Mouse (Mus musculus): ENCODE results near the gene Rab3d.

Rab3d gene

DNA sequence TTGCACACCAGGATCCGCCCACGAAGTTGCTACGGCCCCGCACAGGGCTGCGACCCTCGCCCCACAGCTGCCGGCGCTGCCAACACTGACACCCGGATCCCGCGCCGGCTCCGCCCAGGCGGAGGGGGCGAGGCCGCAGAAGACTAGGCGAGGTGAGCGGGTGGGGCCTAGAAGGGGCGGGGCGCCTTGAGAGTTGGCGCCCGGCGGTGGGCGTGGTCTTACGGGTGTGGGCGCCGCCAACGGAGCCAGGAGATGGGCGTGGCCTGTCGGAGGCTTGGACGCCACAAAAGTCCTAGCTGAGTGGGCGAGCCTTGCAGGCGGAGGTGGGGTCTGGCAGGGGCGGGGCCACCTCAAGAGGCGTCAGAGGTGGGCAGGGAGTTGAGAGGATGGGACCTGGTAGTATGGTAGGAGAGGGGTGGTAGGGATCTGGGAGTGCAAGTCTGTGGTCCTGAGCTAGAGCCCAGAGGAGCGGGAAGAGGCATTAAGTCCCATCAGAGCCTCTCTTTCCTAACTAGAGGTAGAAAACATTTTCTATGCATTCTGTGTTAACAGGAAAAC lies at the start of gene Rab3d:
Gene Rab3d (minus strand): TSS at position 158 of the 558 bp plus-strand sequence.
- DNase-seq, result peak; percentile 96 to 97

DNA sequence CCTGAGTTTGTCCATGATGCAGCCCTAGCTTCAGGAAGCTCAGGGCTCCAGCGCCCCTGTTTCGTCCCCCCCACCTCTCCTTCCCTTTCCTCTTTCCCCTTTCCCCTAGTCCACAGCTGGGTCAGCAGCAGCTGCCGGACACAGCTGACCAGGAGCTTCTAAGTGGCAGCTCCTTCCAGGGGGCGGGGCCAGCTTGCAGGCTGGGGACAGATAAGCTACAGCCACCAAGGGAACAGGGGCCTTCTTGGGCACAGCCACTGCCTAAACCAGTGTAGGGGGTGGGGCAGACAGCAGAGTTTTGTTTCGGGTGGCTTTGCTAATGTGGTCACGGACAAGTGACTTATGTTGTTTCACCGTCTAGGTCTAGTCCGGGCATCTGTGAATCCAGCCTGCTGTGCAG lies 45.4 kb upstream of the Rab3d start, which contains the start of gene Epor:
Gene Epor (minus strand): TSS at position 90 of the 400 bp plus-strand sequence.
- DNase-seq, result no peak

DNA sequence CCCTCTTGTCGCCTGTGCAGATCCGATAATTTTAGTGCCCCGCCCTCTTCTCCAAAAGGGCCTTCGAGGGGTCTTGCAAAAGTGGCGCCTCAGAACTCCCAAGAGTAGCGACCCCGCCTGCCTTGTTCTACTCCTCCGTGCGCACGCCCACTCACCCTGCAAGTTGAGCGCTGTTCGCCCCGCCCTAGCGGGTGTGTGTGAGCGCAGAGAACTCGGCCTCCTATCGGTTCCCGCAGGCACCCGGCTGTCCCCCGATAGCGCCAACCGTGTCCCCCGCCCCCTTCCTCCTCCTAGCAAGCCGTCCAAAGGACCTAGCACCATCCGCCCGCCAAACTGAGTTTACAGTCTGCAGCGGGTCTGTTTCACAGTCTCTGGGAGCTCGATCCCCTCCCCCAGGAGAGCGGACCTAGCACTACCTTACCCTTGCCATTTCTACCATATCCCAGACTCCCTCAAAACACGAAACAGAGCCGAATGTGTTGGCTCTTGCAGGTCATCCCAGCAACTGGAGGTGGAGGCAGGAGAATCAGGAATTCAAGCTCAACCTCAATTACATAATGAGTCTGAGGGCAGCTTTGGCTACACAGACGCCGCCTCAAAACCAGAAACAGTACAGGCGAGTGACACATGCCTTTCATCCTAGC lies 44.5 kb upstream of the Rab3d start:
- peak; percentile 61 to 73 for DNase-seq

DNA sequence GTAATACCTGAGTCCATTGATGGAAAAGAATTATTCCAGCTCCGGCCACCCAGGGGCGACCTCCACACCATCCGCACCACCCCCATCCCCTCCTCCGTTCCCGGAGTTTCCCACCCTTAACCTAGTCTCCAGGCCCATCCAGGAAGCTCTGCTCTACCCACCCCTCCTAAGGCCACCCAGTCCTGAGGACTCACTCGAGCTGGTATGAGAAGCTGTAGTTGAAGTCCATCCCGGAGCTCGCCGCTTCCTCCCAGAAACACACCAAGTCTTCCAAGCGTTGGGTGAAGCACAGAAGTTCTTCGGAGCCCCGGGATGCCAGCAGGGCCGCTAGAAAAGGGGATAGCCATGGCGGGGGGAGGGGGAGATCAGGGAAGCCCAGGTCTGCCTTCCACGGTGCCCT lies 44.0 kb upstream of the Rab3d start:
- no peak for DNase-seq

DNA sequence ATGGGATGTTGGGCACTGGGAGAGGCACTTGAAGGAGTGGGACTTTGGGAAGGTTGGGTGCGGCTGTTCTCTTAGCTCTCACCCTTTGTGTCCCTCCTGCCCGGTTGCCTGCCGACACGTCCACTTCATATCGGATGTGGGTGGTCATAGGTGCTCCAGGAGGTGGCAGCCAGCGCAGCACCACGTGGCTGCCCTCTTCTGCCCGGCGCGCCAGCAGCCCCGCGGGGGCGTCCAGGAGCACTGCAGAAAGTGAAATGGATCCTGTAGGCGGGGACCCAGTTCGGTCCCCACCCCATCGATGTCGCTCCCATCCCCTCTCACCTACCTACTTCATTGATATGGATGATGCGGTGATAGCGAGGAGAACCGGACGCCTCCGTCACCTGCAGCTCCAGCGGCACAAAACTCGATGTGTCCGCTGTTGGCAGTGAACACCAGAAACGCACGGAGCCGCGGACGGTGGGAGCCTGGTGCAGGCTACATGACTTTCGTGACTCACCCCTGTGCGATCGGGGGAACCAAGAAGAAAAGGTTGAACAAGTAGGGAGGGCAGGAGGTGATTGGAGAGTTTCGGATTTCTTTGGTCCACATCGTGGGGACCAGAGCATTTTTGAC lies 43.5 kb upstream of the Rab3d start:
- no peak for DNase-seq

DNA sequence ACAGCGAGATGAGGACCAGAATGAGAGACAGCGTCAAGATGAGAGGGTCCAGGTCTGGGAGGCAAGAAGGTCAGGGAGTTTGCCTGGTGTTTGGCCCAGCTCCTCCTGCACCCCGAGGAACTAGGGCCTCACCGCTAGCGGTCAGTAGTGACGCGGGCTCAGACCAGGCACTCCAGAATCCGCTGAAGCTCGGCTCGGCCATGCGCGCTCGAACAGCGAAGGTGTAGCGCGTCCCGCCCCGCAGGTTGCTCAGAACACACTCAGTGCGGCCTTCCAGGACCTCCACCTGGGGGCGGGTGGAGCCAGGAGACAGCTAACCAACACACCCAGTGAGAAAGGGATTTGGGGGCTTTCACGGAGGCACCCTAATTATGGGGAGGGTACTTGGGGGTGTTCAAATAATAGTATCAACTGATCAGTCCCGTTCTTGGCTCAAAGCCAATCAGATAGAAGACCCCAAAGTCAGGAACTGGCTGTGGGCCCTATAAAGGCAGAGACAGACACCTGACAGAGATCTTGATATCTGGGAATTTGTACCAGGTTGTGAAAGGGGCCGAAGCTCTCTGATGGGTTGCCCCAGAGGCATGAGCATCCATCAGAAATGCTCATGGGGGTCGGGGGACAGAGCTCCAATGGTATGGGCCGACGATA lies 42.7 kb upstream of the Rab3d start:
- DNase-seq, result no peak

DNA sequence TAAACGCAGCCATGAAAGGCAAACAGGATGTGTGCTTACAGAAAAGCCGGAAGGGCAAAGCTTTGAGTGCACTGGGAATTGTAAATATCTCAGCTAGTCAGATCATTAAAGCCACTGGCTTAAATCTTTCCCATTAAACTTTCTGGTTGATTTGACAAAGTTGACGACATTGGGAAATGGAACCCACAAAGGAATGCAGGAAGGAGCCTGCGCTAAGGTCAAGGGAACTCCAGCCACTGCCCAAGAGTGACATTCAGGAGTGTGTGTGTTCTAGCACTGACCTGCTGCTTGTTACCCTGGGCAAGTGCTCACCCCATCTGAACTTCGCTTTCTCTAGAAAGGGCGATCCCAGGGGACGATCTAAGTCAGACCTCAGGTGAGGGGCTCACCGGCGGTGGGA lies 42.1 kb upstream of the Rab3d start:
- no peak for DNase-seq

DNA sequence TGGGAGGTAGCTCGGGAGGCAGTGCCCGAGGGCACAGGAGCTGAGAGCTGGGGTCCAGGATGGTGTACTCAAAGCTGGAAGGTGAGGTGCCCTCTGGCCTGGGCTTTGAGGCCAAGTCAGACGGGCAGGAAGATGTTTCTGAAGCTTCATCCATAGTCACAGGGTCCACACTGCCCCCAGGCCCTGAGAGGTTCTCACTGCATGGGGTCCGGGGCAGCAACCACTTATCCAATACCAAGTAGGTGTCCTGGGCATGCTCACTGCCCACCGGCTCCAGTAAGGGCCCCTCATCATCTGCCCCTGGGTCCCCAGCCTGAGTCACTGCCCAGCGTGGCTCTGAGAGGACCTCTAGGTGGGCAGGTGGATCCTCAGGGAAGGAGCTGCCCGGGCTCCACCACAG lies 41.3 kb upstream of the Rab3d start:
- no peak for DNase-seq

DNA sequence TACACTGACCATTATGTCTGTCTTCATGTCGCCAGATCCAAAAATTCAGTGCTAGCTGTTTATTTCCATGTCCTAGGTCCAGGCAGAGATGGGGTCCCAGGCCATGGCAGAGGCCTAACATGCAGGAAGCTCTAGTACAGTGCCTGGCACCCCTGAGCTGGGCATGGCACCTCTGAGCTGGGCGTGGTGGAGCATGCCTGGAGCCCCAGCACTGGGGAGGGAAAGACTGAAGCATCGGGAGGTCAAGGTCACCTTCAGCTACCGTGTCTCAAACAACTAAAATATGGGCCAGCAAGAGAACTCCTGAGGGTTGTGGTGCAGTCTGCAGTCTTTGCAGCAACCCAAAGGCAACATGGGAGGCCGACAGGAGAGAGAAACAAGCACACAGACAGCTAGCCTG lies 40.4 kb upstream of the Rab3d start:
- no peak for DNase-seq

DNA sequence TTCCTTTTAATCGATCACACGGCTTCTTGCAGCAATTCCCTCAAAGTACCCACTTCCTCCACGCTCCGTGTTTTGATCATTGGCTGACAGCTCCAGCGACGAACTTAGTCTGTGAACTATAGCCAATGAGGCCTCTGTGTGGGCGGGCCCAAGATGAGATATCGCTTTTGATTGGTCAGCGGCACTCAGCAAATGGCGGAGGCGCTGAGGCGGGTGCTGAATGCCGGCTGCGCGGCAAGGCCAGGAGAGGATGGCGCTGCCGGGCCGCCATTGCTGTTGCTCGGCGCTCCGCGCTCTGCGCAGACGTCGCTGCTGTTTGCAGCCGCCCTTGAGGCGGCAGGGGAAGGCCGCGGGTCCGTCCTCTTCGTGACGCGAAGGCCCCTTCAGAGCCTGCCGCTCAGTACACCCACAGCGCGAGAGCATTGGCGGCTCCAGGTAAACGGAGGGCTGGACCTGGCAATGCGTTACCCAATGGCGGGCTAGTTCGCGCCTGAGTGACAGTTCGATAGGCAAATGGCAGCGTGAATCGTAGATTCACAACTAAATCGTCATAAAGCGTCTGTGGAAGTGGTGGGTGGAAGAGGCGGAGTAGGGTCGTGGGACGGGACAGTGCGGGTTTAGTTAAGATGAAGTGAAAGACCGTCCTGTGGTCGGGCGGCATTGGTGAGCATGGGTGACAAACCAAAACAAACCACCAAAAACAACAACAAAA lies 37.7 kb upstream of the Rab3d start, which contains the start of gene Swsap1:
Gene Swsap1 (plus strand): TSS at position 186 of the 712 bp plus-strand sequence.
- DNase-seq, result peak; percentile 98 to 99

DNA sequence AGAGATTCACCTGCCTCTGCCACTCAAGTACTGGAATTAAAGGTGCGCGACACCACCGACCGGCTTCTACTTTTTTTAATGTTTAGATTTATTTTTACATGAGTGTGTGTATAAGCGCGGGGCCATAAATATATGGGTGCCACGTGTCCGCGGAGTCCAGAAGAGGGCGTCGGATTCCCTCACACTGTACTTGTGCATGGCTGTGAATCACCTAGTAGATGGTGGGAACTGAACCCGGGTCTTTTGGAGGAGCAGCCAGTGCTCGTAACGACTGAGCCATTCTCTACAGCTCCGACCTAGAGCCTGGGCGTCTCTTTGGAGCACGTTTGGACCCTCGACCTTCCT lies 37.2 kb upstream of the Rab3d start:
- no peak for DNase-seq

DNA sequence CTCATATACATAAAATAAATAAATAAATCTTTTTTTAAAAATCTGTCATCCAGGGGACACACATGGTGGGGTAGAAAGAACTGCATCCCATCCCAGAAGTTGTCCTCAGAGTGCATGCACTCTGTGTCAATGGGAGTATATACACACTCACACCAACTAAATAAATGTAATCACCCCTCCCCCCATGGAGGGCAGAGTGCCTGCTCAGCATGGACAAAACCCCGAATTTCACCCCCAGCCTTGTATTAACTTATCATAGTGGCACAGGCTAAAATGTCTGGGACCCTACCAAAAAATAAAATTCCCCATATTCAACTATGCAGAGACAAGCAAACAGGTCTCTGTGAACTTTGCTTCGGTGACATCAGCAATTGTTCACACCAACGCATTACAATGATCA lies 36.6 kb upstream of the Rab3d start:
- DNase-seq, result no peak

DNA sequence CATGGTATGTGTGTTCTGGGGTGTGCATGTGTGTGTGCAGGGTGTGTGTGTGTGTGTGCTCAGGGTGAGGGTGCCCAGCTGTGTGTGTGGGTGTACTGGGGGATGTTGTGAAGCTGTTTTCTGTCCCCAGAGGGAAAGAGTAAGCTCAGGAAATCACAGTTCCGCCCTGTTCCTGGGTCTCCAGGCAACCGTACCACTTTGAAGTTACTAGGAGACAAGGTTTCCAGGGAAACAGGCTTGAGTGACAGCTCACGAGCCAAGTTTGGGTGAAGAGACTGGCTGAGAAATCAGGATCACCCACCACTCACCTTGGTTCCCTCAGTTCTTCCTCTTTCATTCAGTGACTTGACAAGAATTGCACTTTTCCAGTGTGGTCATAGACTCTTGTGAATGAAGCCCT lies 35.6 kb upstream of the Rab3d start:
- DNase-seq, result no peak

DNA sequence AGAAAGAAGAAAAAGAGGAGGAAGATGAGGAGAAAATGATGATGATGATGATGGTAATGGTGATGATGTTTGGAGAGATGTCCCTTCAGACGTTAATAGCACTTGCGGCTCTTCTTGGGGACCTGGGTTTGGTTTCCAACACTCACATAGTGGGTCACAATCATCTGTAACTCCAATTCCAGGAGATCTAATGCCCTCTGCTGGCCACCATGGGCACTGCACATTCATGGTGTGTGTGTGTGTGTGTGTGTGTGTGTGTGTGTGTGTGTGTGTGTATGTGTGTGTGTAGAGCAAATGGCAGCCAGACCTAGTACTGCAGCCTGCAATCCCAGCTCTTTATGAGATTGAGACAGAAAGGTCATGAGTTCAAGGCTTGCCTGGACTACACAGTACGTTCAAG lies 34.0 kb upstream of the Rab3d start:
- DNase-seq, result no peak

DNA sequence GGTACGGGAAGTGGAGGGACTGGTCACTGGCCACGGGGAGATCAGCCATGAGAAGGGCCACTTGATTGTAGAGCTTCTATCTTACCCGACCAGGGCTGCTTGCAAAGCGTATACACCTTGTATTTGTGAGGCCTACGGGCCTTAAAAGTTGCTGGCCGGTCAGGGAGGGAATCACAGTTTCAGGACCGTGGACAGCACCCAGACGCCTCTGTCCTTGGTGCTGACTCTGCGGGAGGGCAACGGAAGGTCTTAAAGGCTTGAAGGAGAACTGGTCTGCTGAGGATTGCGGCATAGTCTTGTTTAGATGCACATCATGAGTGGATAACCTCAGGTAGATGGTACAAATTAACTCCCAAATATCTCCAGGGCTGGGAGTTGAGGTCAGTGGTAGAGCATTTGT lies 32.3 kb upstream of the Rab3d start:
- peak; percentile 47 to 70 for DNase-seq

DNA sequence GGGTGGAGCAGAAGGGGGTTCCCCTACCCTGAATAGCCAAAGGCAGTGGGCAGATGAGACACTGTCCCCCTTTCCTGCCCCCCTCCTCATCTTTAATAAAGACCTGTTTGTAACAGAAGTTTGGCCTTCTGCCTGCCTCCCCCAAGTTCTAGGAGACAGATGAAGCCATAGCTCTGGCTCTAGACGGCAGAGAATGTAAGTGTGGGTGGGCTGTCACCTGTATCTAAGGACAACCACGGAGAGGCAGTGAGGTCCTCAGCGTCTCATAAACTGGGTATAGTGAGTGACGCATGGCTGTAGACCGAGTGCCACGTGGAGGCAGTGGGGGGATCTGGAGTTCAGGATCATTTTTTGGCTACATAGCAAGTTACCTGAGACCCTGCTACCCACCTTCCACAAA lies 30.8 kb upstream of the Rab3d start:
- no peak for DNase-seq

DNA sequence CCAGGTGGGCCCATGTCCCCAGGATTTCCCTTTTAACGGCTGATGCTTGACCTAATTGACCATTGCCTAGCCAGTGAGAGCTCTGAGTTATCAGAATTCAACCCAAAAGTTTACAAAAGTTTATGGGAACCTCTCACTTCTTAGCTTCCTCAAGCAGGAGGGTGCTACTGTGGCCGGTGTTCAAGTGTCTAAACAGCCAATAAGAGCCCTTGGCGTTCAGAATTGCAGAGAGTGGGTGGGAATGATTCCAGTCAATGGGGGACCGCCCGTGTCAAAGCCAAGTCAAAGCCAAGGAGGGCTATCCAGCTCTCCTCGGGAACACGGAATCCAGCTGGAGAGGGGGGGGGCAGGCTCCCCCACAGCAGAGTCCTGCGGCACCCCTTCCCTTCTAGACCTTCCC lies 30.2 kb upstream of the Rab3d start:
- DNase-seq, result no peak

DNA sequence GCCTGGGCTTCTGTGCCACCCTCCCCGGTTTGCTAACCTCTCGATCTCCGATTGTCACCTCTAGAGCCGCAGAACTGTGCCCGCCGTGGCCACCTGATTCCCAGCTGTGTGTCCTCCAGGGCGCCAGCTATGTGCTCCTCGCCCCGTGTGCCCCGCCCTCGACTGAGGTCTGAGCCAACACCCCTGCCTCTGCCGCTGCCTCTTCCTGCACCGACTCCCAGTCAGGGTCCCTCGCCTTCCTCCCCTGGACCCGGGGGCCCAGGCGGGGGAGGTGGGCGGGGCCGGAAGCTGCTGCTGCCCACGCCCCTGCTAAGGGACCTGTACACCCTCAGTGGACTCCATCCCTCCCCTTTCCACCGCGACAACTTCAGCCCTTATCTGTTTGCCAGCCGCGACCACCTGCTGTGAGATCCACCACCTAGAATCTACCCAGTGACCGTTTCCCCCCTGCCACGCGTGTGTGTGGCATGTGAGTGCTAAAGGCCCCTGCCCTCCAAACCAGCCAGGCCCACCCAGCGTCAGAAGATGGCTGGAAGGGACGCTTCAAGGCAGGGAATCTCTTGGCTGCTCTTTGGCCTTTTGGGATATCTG lies 29.6 kb upstream of the Rab3d start:
- no peak for DNase-seq

DNA sequence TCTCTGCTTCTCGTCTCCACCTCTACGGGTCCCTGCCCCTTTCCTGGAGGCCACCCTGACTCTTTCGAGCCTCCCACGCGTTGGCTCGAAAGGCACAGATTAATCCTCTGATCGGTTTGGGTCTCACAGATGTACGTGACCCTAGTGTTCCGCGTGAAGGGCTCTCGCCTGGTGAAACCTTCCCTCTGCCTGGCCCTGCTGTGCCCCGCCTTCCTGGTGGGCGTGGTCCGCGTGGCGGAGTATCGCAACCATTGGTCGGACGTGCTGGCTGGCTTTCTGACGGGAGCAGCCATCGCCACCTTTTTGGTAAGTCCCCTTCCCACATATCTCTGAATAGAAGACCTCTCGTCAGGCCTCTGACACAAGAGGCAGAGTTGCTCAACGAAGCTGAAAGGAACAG lies 26.3 kb upstream of the Rab3d start:
- no peak for DNase-seq

DNA sequence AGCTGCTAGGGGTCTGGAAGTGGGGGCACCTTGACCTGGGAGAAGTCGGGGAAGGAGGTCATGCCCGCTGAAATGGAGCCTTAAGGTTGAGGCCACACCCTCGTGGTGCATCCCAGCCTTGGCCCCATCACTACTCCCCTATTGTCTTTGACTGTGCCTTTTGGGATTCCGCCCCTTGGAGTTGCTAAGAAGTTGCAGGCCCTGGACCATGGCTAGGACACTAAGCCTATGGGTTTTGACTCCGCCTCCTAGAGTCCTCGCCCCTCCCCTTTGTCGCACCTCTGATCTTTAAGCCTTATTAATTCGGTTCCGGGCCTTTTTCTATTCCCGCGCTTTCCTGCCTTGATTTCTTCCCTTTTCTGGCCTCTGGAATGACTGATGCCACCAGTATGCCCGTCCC lies 25.6 kb upstream of the Rab3d start:
- no peak for DNase-seq

DNA sequence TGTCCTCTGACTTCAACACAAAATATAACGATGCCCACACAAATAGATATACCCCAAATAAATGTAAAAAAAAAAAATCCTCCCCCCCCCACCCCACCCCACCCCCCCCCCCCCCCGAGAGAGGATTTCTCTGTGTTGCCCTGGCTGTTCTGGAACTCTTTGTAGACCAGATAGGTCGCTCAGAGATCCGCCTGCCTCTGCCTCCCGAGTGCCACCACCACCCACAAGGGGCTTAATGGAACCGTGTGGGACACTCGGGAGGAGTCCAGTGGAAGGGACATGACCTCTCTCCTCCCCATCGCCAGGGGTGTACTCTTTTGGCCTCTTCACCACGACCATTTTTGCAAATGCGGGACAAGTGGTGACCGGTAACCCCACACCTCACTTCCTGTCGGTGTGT lies 25.1 kb upstream of the Rab3d start:
- no peak for DNase-seq

DNA sequence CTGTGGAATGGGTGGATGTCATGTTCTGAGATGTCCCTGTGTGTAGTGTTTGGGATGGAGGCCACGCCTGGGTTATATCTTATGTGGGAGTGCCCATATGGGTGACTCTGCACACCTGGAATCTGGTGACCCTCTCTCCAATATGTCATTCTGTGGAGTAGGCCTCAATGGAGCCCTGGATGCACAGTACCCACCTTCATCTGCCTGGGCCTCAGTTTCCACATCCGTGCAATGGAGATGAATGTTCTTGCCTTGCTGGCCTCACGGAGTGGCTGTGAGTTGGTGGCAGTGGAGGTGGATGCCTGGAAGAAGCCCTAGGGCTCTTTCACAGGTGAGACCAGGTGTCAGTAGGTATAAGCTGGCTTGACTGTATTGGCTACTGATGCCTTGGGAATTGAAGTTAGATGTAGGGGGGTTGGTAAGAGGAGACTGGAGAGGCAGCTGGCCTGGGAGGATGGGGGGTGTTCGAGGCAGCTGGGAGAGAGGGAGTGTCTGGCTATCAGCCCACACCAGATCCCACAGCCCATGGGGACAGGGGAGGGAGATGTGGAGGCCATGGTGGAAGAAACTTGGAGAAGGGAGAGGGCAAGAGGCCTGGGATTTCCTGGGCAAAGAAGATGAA lies 20.4 kb upstream of the Rab3d start:
- DNase-seq, result no peak
